Mouse (Mus musculus) heart, postnatal 0 days (tissue): ENCODE data around the gene Ttbk1.

Experiments
- CTCF ChIP-seq: IDR thresholded peaks from 2 replicates; pipeline ENCODE4 v1.5.1; 2016; ENCODE audit warnings: antibody characterized with exemption, control low read depth, low read depth
- EP300 ChIP-seq: IDR thresholded peaks from 2 replicates; pipeline ENCODE4 v1.6.1; 2016; ENCODE audit warnings: antibody characterized with exemption, low read depth

- TF ChIP-seq CTCF (no peak), EP300 (no peak)
Measured at GRCm38 (mm10) chr17:46418628-46419027, 68.8 kb downstream of the Ttbk1 start.
